Mouse (Mus musculus) G1E (cell line): ENCODE measurements around the gene H2-M10.2.

Source experiments
- CTCF ChIP-seq: IDR thresholded peaks from 2 replicates; pipeline ENCODE4 v1.5.1; 2012; ENCODE audit warnings: low read depth, low read length, inconsistent platforms, mixed read lengths
- GATA1 ChIP-seq: IDR thresholded peaks from 2 replicates; pipeline ENCODE4 v1.6.1; 2012; ENCODE audit warnings: borderline replicate concordance, low read length, inconsistent platforms, mixed read lengths
- POLR2AphosphoS5 ChIP-seq: IDR thresholded peaks from 2 replicates; pipeline ENCODE4 v1.6.1; 2012; ENCODE audit warnings: low read depth, low read length, inconsistent platforms; ENCODE audit not compliant: insufficient replicate concordance

DNA sequence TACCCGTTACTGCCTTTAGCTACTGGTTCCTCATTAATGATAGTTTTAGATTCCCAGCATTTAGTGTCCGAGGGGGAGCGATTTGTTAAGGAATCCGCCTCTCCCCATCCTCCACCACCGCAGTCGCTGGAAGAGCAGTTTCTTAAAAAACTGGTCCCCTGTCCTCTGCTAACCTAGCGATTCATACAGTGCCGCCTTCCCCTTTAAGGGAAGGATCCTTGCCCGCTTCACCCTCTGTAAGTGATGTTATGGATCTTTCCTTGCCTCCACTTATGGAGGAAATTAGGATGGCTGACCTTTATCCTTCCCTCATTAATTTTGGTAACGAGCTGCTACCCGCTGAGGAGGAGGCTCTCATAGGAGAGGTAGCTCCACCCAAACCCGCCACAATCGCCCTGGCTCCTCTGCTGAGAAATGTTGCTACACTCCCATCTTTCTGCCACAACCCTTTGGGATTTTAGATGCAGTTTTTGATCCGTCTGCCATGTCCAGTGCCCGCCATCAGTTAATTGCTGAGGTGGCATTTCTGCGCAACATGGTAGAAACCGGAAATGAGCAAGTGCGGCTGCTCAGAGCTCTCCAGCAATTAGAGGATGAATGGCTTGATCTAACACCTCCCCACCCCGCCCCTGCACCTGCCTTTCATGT lies 28.9 kb upstream of the H2-M10.2 start:
- TF ChIP-seq CTCF (no peak), GATA1 (no peak), POLR2AphosphoS5 (no peak)
